In the genomic region with DNA sequence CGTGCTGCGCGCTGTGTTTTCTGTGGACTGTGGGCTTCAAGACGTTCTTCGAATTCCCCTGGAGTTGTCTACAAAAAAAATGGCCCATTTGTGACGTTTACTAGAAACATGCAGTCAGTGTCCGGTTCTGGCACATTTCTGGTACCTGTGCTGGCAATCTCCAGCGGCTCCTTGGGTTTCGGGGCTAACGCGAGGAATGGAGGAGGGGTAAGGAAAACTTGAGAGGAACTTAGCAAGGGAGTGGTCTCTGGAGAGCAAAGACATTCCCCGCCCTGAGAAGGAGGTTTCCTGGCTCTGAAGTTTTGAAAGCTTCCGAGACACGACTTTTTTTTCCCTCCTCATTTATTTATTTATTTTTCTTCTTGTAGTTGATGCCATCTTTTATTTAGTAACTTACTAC, we compare ENCODE assay signal across 8 mouse cellular contexts. TPM values are rescaled to one million over a fixed set of nuclear protein-coding genes. Genes with fewer than 3 reads are reported as not detected.
DNase-seq lines count a peak whose midpoint lies in the region; ATAC-seq lines count a peak whose summit lies in the region.

No protein-coding gene starts in this region.

- peak overlapping the region; percentile 90 for H3K9ac ChIP-seq in heart, embryonic 14.5 days (ENCODE audit: low read length)
- H3K9ac ChIP-seq in hindbrain, embryonic 16.5 days (ENCODE audit: low read depth, low read length) = peak overlapping the region; percentile 88
- H3K9ac ChIP-seq in midbrain, embryonic 14.5 days (replicated peaks; ENCODE audit: low read length) = peak overlapping the region; percentile 79

- no peaks in the 10 kb centered on the region for H3K27me3 ChIP-seq in heart, embryonic 14.5 days (ENCODE audit: control insufficient read depth, insufficient read depth, low read length)
- H3K27me3 ChIP-seq in hindbrain, embryonic 16.5 days (replicated peaks; ENCODE audit: control insufficient read depth, insufficient read depth, low read length) = no peaks in the 10 kb centered on the region
- no peaks in the 10 kb centered on the region for H3K27me3 ChIP-seq in midbrain, embryonic 14.5 days (ENCODE audit: control insufficient read depth, insufficient read depth, low read length)

- ATAC-seq in heart, embryonic 14.5 days (ENCODE audit: insufficient number of reproducible peaks, insufficient read depth, low FRiP score, low read depth) = no peak
- peak; percentile 9; the same call in 1 of the 2 replicates for ATAC-seq in hindbrain, embryonic 16.5 days
- ATAC-seq in midbrain, embryonic 14.5 days (ENCODE audit: low FRiP score, low TSS enrichment) = peak; percentile 21; the same call in 1 of the 2 replicates

- H3K4me3 ChIP-seq in heart, embryonic 14.5 days (ENCODE audit: control insufficient read depth in 1 of 2, insufficient read depth in 1 of 2, low read depth in 1 of 2, low read length in 2 of 2) = peak overlapping the region; percentile 77 to 86
- H3K4me3 ChIP-seq in brown adipose tissue, adult 24 weeks (ENCODE audit: insufficient read depth, low read depth, low read length) = peak overlapping the region; percentile 71
- peak overlapping the region; percentile 91 for H3K4me3 ChIP-seq in hindbrain, embryonic 16.5 days (ENCODE audit: low read length)
- H3K4me3 ChIP-seq in midbrain, embryonic 14.5 days (replicated peaks; ENCODE audit: low read depth, low read length) = peak overlapping the region; percentile 80

- H3K36me3 ChIP-seq in heart, embryonic 14.5 days (ENCODE audit: control insufficient read depth, insufficient read depth, low read length) = no peaks in the 10 kb centered on the region
- H3K36me3 ChIP-seq in hindbrain, embryonic 16.5 days (ENCODE audit: control insufficient read depth, insufficient read depth, low read length) = no peaks in the 10 kb centered on the region
- no peaks in the 10 kb centered on the region for H3K36me3 ChIP-seq in midbrain, embryonic 14.5 days (ENCODE audit: control insufficient read depth, insufficient read depth, low read length)

- no peaks in the 10 kb centered on the region for H3K9me3 ChIP-seq in heart, embryonic 14.5 days (ENCODE audit: control insufficient read depth, low read length)
- H3K9me3 ChIP-seq in hindbrain, embryonic 16.5 days (ENCODE audit: control insufficient read depth, low read length) = no peaks in the 10 kb centered on the region
- no peaks in the 10 kb centered on the region for H3K9me3 ChIP-seq in midbrain, embryonic 14.5 days (ENCODE audit: control insufficient read depth, low read length)

- H3K4me2 ChIP-seq in heart, embryonic 14.5 days (ENCODE audit: low read length) = peak overlapping the region; percentile 94
- peak overlapping the region; percentile 98 for H3K4me2 ChIP-seq in hindbrain, embryonic 16.5 days (ENCODE audit: low read length)
- H3K4me2 ChIP-seq in midbrain, embryonic 14.5 days (ENCODE audit: low read length) = peak overlapping the region; percentile 92

- peaks cover 0 to 5% of the 10 kb centered on the region in 2 experiments; a peak in 1 of 4 replicates for H3K4me1 ChIP-seq in heart, embryonic 14.5 days (ENCODE audit: control insufficient read depth in 2 of 2, insufficient read depth in 2 of 2, low read length in 2 of 2)
- peaks cover 2% of the 10 kb centered on the region; the same call in 1 of the 2 replicates for H3K4me1 ChIP-seq in brown adipose tissue, adult 24 weeks (ENCODE audit: control insufficient read depth, insufficient read depth, insufficient read length, low read length)
- H3K4me1 ChIP-seq in hindbrain, embryonic 16.5 days (ENCODE audit: control insufficient read depth, insufficient read depth, low read depth, low read length) = peaks cover 6% of the 10 kb centered on the region
- H3K4me1 ChIP-seq in midbrain, embryonic 14.5 days (ENCODE audit: control insufficient read depth, insufficient read depth, low read length) = peaks cover 8% of the 10 kb centered on the region; the same call in 1 of the 2 replicates

- H3K27ac ChIP-seq in heart, embryonic 14.5 days (replicated peaks in 1 of 2; ENCODE audit: control insufficient read depth in 1 of 2, insufficient read depth in 1 of 2, low read depth in 2 of 2, low read length in 2 of 2) = peak overlapping the region; percentile 87 to 90
- peak overlapping the region; percentile 47 for H3K27ac ChIP-seq in brown adipose tissue, adult 24 weeks (replicated peaks; ENCODE audit: low read depth, low read length)
- peak overlapping the region; percentile 86 for H3K27ac ChIP-seq in hindbrain, embryonic 16.5 days (ENCODE audit: low read depth, low read length)
- H3K27ac ChIP-seq in midbrain, embryonic 14.5 days (replicated peaks; ENCODE audit: low read depth, low read length) = peak overlapping the region; percentile 76; the same call in 1 of the 2 replicates

- WGBS in heart, embryonic 14.5 days = under 1% methylated on average over 14 of the region's 14 CpGs
- WGBS in hindbrain, embryonic 16.5 days = under 1% methylated on average over 14 of the region's 14 CpGs
- WGBS in midbrain, embryonic 14.5 days = 0% methylated on average over 14 of the region's 14 CpGs

- intact Hi-C loops in left cerebral cortex, postnatal 25 days (cut with DNase I) = no loop called here

- no peak for DNase-seq in heart, adult 8-10 months (ENCODE audit: low spot score)
- DNase-seq in midbrain, embryonic 14.5 days = no peak
- DNase-seq in adrenal gland, postnatal 4 days (ENCODE audit: low spot score in 2 of 2) = no peak
- no peak for DNase-seq in left cerebral cortex, postnatal 25 days (ENCODE audit: low spot score in 2 of 2)
- DNase-seq in cerebellum, postnatal 25 days = no peak

RNA-seq across cellular contexts. Expression of a gene that starts 0.4 kb away (rescaled TPM):
- 12.6 and 13.1 TPM in 2 replicates for polyA plus RNA-seq in heart, embryonic 14.5 days (2014; fragmentation: Nextera tagmentation; extraction: Ambion mirVana)
- 1 to 10 TPM; 1.5 to 2.5 (median 2.2) TPM for total RNA-seq in heart, adult 8-10 months (2022)
- 0.63 and 1.2 TPM in 2 replicates for polyA plus RNA-seq in brown adipose tissue, adult 24 weeks (2012; ENCODE audit: insufficient read depth, insufficient read length, missing spikeins)
- 9.1 and 10.1 TPM in 2 replicates for polyA plus RNA-seq in hindbrain, embryonic 16.5 days (2015; fragmentation: Nextera tagmentation; extraction: Ambion mirVana)
- 7.9 and 12.2 TPM in 2 replicates for polyA plus RNA-seq in midbrain, embryonic 14.5 days (2014; fragmentation: Nextera tagmentation; extraction: Ambion mirVana)
- total RNA-seq in adrenal gland, postnatal 4 days (2021) = 10 to 100 TPM; 15.2 to 16.0 TPM
- total RNA-seq in left cerebral cortex, postnatal 25 days (2021) = 1 to 10 TPM; 2.1 to 2.6 TPM
